Mouse (Mus musculus) cerebellum, adult 2 months (tissue): ENCODE results near the gene Alk.

Experiments used
- CTCF ChIP-seq: fragments of 200-500 bp; IDR thresholded peaks from 2 replicates; pipeline ENCODE4 v1.5.1; 2011; ENCODE audit warnings: low read depth, mild to moderate bottlenecking, control low read depth, low read length, moderate library complexity, borderline replicate concordance; ENCODE audit not compliant: insufficient read depth
- POLR2A ChIP-seq: fragments of 200-500 bp; IDR thresholded peaks from 2 replicates; pipeline ENCODE4 v1.6.1; 2011; ENCODE audit warnings: low read length, control low read depth, borderline replicate concordance; ENCODE audit not compliant: insufficient read depth

GRCm38 (mm10) chr17:72474166-72474565 is 130.3 kb downstream of the Alk start:
- TF ChIP-seq POLR2A (no peak), CTCF (no peak)
